Mouse (Mus musculus) stomach, postnatal 0 days (tissue): ENCODE data around the gene Ptpn13. TPM values are rescaled to one million over a fixed set of nuclear protein-coding genes. Genes with fewer than 3 reads are reported as not detected.

Experiments
- ATAC-seq: fragments of 200-750 bp; cut with Nextera tagmentation; 2 replicates; pipeline ENCODE4 v1.8.0; 2017; ENCODE audit not compliant: low FRiP score, low TSS enrichment
- DNase-seq: peaks from one replicate; pipeline ENCODE4 v3.0.0-alpha.2; 2016; ENCODE audit warnings: low spot score
- H3K27ac ChIP-seq: fragments of 300-500 bp; sonication (generic); replicated peaks from 2 replicates; pipeline ENCODE4 v1.5.1; 2014; ENCODE audit warnings: mild to moderate bottlenecking, control low read depth
- H3K27me3 ChIP-seq: fragments of 300-500 bp; sonication (generic); 2 replicates; pipeline ENCODE4 v1.6.1; 2014; ENCODE audit warnings: low read length; ENCODE audit not compliant: control insufficient read depth, insufficient read depth
- H3K36me3 ChIP-seq: fragments of 300-500 bp; sonication (generic); 2 replicates; pipeline ENCODE4 v1.6.1; 2014; ENCODE audit warnings: low read length, mixed read lengths; ENCODE audit not compliant: control insufficient read depth, insufficient read depth
- H3K4me1 ChIP-seq: fragments of 300-500 bp; sonication (generic); replicated peaks from 2 replicates; pipeline ENCODE4 v1.6.1; 2014; ENCODE audit warnings: antibody characterized with exemption; ENCODE audit not compliant: control insufficient read depth, insufficient read depth
- H3K4me2 ChIP-seq: fragments of 300-500 bp; sonication (generic); replicated peaks from 2 replicates; pipeline ENCODE4 v1.6.1; 2014; ENCODE audit warnings: low read depth, mild to moderate bottlenecking, control low read depth, moderate library complexity
- H3K4me3 ChIP-seq: fragments of 300-500 bp; sonication (generic); 2 replicates; pipeline ENCODE4 v1.5.1; 2014; ENCODE audit warnings: low read depth, low read length, control low read depth
- H3K9ac ChIP-seq: fragments of 300-500 bp; sonication (generic); 2 replicates; pipeline ENCODE4 v1.6.1; 2014; ENCODE audit warnings: mild to moderate bottlenecking, low read length, control low read depth, mixed read lengths
- H3K9me3 ChIP-seq: fragments of 300-500 bp; sonication (generic); 2 replicates; pipeline ENCODE4 v1.6.1; 2016; ENCODE audit warnings: low read length; ENCODE audit not compliant: control insufficient read depth
- CTCF ChIP-seq: IDR thresholded peaks from 2 replicates; pipeline ENCODE4 v1.5.1; 2016; ENCODE audit warnings: antibody characterized with exemption, low read depth, mild to moderate bottlenecking, moderate library complexity
- EP300 ChIP-seq: optimal IDR thresholded peaks from 2 replicates; pipeline ENCODE3; 2016; ENCODE audit warnings: antibody characterized with exemption
- WGBS: fragments of 180-500 bp; shearing (Covaris S2); extraction: QIAGEN DNeasy Blood & Tissue Kit; methylation state at CpG from one replicate; pipeline ENCODE4 v1.1.7; 2014; 5-methylcytosine and 5-hydroxymethylcytosine counted together
- polyA plus RNA-seq: library from polyadenylated mRNA; unstranded; fragments of >200 nt; fragmentation: Nextera tagmentation; extraction: Ambion mirVana; gene quantifications from 2 replicates; pipeline ENCODE4 v1.2.1, GENCODE M21; 2015

Gene Ptpn13
- polyA plus RNA-seq, 1 experiment from 2014 or later = 7.6 TPM

GRCm38 (mm10) chr5:103382951-103383350 lies 42.0 kb upstream of the Ptpn13 start:
- Histone ChIP-seq H3K9me3 (no peaks in the 10 kb centered on the region), H3K27me3 (no peaks in the 10 kb centered on the region), H3K27ac (no peak overlapping the region), H3K4me3 (no peak overlapping the region), H3K4me2 (no peak overlapping the region), H3K36me3 (no peaks in the 10 kb centered on the region), H3K4me1 (0 out of 2 replicates have a peak, but pooled peaks cover 5% of the 10 kb centered on the region), H3K9ac (no peak overlapping the region)
- 90% methylated on average over 4 of the region's 4 CpGs for WGBS
- DNase-seq (no peak), ATAC-seq (no peak)
- TF ChIP-seq EP300 (no peak), CTCF (no peak)

- ATAC-seq = no peak
- Histone ChIP-seq H3K9me3 (no peaks in the 10 kb centered on the region), H3K27ac (no peak overlapping the region), H3K4me1 (0 out of 2 replicates have a peak, but pooled peaks cover 6% of the 10 kb centered on the region), H3K27me3 (no peaks in the 10 kb centered on the region), H3K9ac (no peak overlapping the region), H3K4me2 (no peak overlapping the region), H3K4me3 (no peak overlapping the region), H3K36me3 (no peaks in the 10 kb centered on the region)
- DNase-seq = no peak
- TF ChIP-seq CTCF = no peak
- no peak for TF ChIP-seq EP300
- 51% methylated on average over 7 of the region's 7 CpGs for WGBS
Observed at GRCm38 (mm10) chr5:103384021-103384420, 41.0 kb upstream of the Ptpn13 start.

DNA sequence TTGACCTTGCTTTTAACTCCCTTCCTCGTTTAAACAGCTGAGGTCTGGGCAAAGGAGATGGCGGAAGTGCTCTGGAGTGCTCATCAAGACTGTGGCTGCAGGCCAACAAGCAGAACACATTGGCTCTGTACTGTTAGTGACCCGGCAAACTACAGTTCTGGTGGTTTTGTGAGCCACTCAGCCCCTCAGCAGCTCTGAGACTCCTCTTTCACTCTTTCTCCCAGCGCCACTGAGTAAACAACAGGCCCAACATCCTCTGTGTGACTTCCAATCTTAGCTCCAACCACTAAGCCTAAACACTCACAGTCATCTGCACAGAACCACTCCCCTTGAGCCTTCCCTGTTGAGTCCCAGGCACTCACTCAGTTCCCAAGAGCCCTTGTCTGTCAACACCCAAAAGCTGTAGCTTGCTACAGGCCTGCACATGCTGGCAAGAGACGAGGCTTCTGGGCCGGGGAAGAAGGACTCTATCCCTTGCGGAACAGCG lies 37.4 kb upstream of the Ptpn13 start:
- Histone ChIP-seq H3K27me3 (no peaks in the 10 kb centered on the region), H3K4me2 (no peak overlapping the region), H3K9ac (no peak overlapping the region), H3K36me3 (no peaks in the 10 kb centered on the region), H3K27ac (peak overlapping the region; percentile 71), H3K4me1 (0 out of 2 replicates have a peak, but pooled peaks cover 6% of the 10 kb centered on the region), H3K9me3 (no peaks in the 10 kb centered on the region), H3K4me3 (no peak overlapping the region)
- TF ChIP-seq CTCF = no peak
- TF ChIP-seq EP300 = no peak
- WGBS = 18% methylated on average over 8 of the region's 8 CpGs
- ATAC-seq (peak; percentile 89), DNase-seq (peak; percentile 51)

DNA sequence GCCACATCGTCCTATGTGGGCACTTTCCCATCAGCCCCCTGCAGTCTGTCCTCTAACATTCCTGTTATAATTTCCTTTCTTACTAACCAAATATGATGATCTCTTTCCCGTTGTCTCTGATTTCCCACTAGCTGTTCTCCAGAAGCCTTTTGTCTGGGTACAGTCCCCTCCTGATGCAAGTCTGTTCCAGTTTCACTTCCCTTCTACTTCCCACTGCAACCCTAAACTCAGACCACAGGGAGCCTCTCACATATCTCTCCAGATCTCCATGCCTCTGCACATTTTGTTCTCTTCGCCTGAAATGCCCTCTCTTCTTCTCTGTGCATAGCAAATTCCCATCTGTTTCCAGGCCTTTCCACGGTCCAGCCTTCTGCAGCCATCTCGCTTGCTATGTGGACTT lies 35.6 kb upstream of the Ptpn13 start:
- no peak for ATAC-seq
- WGBS = 83% methylated on average over 5 of the region's 5 CpGs
- H3K9me3 ChIP-seq = no peaks in the 10 kb centered on the region

GRCm38 (mm10) chr5:103393220-103393619 lies 31.8 kb upstream of the Ptpn13 start:
- H3K4me2 ChIP-seq = no peak overlapping the region
- no peak for DNase-seq
- no peak overlapping the region for H3K4me3 ChIP-seq
- H3K27me3 ChIP-seq = no peaks in the 10 kb centered on the region
- no peak for ATAC-seq
- H3K27ac ChIP-seq = no peak overlapping the region
- TF ChIP-seq EP300 (no peak), CTCF (no peak)
- 22% methylated on average over 4 of the region's 4 CpGs for WGBS
- no peak overlapping the region for H3K9ac ChIP-seq
- no peaks in the 10 kb centered on the region for H3K4me1 ChIP-seq
- no peaks in the 10 kb centered on the region for H3K36me3 ChIP-seq
- H3K9me3 ChIP-seq = no peaks in the 10 kb centered on the region

More for the DNA sequence above, 35.6 kb upstream of the Ptpn13 start:
- no peaks in the 10 kb centered on the region for H3K36me3 ChIP-seq
- H3K27me3 ChIP-seq = no peaks in the 10 kb centered on the region
- H3K4me2 ChIP-seq = no peak overlapping the region
- no peak overlapping the region for H3K27ac ChIP-seq
- H3K4me3 ChIP-seq = no peak overlapping the region
- H3K9ac ChIP-seq = no peak overlapping the region
- H3K4me1 ChIP-seq = 0 out of 2 replicates have a peak, but pooled peaks cover 6% of the 10 kb centered on the region
- no peak for DNase-seq
- no peak for TF ChIP-seq CTCF
- no peak for TF ChIP-seq EP300

DNA sequence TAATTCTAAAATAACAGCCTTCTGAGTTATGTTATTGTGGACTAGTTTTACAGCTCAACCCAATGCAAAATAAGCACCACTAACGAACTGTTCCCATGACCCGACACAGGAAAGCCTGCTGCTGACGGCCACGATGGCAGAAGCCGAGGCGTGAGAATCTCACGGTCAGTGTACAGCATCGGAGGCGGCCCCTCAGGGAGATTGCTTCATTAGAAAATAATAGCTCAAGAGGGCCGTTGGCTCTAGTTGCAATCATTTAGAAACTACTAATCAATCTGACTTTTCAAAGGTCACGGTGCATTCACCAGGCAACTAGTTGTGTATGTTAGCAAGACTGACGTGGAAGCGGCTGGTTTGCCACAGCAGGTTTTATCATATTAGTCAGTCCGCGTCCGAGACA lies 31.2 kb upstream of the Ptpn13 start:
- DNase-seq (no peak), ATAC-seq (no peak)
- no peaks in the 10 kb centered on the region for H3K9me3 ChIP-seq
- H3K27me3 ChIP-seq = no peaks in the 10 kb centered on the region
- no peaks in the 10 kb centered on the region for H3K4me1 ChIP-seq
- no peak overlapping the region for H3K4me3 ChIP-seq
- no peaks in the 10 kb centered on the region for H3K36me3 ChIP-seq
- no peak for TF ChIP-seq EP300
- no peak for TF ChIP-seq CTCF
- WGBS = 51% methylated on average over 16 of the region's 16 CpGs
- no peak overlapping the region for H3K4me2 ChIP-seq
- H3K27ac ChIP-seq = 0 out of 2 replicates have a peak overlapping the region, but pooled peaks have one; percentile 24
- H3K9ac ChIP-seq = no peak overlapping the region
